Mouse (Mus musculus) thymus, adult 2 months (tissue): ENCODE results near the gene Frk. TPM values are rescaled to one million over a fixed set of nuclear protein-coding genes. Genes with fewer than 3 reads are reported as not detected.

Source experiments
- DNase-seq: peaks from one replicate; pipeline ENCODE4 v3.0.0; 2021
- H3K27ac ChIP-seq: fragments of 200-500 bp; 2 replicates; pipeline ENCODE4 v1.5.1; 2012; ENCODE audit warnings: low read length, control low read depth; ENCODE audit not compliant: control insufficient read depth, insufficient read depth
- H3K27me3 ChIP-seq: fragments of 200-500 bp; 2 replicates; pipeline ENCODE4 v1.6.1; 2012; ENCODE audit warnings: mild to moderate bottlenecking, low read length, moderate library complexity, mixed read lengths; ENCODE audit not compliant: control insufficient read depth, insufficient read depth
- H3K36me3 ChIP-seq: fragments of 200-500 bp; 2 replicates; pipeline ENCODE4 v1.6.1; 2012; ENCODE audit warnings: mild to moderate bottlenecking, low read length, moderate library complexity; ENCODE audit not compliant: control insufficient read depth, insufficient read depth
- H3K4me1 ChIP-seq: fragments of 200-500 bp; replicated peaks from 2 replicates; pipeline ENCODE4 v1.6.1; 2012; ENCODE audit warnings: low read length; ENCODE audit not compliant: control insufficient read depth, insufficient read depth
- H3K4me3 ChIP-seq: fragments of 200-500 bp; 2 replicates; pipeline ENCODE4 v1.5.1; 2012; ENCODE audit warnings: mild to moderate bottlenecking, low read length, control low read depth, moderate library complexity; ENCODE audit not compliant: control insufficient read depth, insufficient read depth
- CTCF ChIP-seq: fragments of 200-500 bp; IDR thresholded peaks from 2 replicates; pipeline ENCODE4 v1.5.1; 2012; ENCODE audit warnings: mild to moderate bottlenecking, control low read depth, low read length, moderate library complexity, borderline replicate concordance; ENCODE audit not compliant: control insufficient read depth, poor library complexity, insufficient read depth; ENCODE audit errors: extremely low read depth
- POLR2A ChIP-seq: fragments of 200-500 bp; IDR thresholded peaks from 2 replicates; pipeline ENCODE4 v1.6.1; 2012; ENCODE audit warnings: mild to moderate bottlenecking, low read length, control low read depth, moderate library complexity; ENCODE audit not compliant: control insufficient read depth, poor library complexity, insufficient read depth; ENCODE audit errors: extremely low read depth
- WGBS: fragments of 180-500 bp; shearing (Covaris S2); methylation state at CpG from one replicate; pipeline ENCODE4 v1.1.7; 2018; 5-methylcytosine and 5-hydroxymethylcytosine counted together
- polyA plus RNA-seq: library from polyadenylated mRNA; depleted of rRNA; stranded (reverse); fragments of >200 nt; gene quantifications from 2 replicates; pipeline ENCODE4 v1.2.3, GENCODE M21; 2012

Frk gene
- polyA plus RNA-seq, 1 experiment: 0.27 TPM

GRCm38 (mm10) chr10:34484014-34484411 lies 814 bp downstream of the Frk start:
- Histone ChIP-seq H3K4me1 (no peaks in the 10 kb centered on the region), H3K36me3 (no peaks in the 10 kb centered on the region), H3K4me3 (no peak overlapping the region), H3K27me3 (no peaks in the 10 kb centered on the region), H3K27ac (no peak overlapping the region)
- no peak for DNase-seq
- 71% methylated on average over 14 of the region's 14 CpGs for WGBS
- TF ChIP-seq CTCF: no peak
- TF ChIP-seq POLR2A: no peak

DNA sequence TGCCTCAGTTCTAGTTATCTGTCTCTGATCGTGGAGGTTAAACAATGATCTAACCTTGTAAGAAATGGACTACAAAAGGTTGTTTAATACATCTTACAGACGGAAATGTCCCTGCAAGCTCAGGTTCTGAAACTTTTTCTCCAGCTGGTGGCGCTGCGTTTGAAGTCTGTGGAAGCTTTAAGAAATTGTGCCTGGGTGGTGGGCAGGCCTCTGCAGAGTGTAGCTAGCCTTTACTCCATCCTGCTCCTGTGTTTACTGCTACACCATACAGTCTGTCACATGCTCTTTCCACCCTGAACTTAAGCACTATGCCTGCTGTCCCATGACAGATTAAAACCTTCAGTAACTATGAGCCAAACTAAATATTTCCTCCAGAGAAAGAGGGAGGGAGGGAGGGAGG lies 1.9 kb downstream of the Frk start:
- 85% methylated on average over 4 of the region's 4 CpGs for WGBS
- Histone ChIP-seq H3K36me3 (no peaks in the 10 kb centered on the region), H3K4me1 (no peaks in the 10 kb centered on the region), H3K27ac (no peak overlapping the region), H3K4me3 (no peak overlapping the region), H3K27me3 (no peaks in the 10 kb centered on the region)
- TF ChIP-seq POLR2A: no peak
- DNase-seq: no peak

DNA sequence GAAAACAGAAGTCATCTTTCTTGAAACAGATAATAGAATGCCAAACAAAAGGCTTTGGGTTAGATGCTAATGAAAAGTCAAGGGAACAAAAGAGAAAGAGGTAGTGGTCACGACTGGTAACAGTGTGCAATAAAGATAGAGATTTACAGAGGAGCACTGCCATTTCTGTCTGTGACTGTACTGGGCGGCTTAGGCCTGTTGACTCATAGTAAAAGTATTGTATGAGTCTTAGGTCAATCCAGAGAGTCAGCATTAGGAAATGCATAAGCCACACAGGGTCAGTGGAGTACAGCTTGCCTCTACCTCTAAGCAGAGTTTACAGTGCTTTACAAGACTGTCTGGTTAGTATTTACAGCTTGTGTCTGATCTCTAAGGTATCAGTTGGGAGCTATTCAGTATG lies 24.6 kb downstream of the Frk start:
- Histone ChIP-seq H3K27ac (no peak overlapping the region), H3K4me1 (no peaks in the 10 kb centered on the region), H3K36me3 (no peaks in the 10 kb centered on the region), H3K27me3 (no peaks in the 10 kb centered on the region), H3K4me3 (no peak overlapping the region)
- 76% methylated on average over 2 of the region's 2 CpGs for WGBS
- no peak for DNase-seq
- TF ChIP-seq POLR2A (no peak), CTCF (no peak)

DNA sequence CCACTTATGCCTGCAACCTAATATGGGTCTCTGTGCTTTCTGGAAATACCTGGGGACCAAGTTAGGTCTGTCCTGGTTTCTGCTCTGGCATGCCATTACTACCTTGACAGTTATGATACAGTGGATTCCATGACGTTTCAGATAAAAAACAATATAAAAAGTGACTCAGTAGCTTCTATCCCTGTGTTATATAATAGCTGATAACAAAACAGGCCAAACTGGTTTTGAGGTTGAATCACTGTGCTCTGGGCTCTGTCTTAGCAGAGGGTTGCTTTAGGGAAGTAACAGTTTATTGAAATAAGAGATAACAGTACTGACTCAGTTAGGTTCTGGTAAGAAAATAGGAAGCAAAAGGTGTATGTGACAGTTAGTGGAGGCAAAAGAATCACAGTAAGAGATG lies 25.4 kb downstream of the Frk start:
- Histone ChIP-seq H3K27me3 (no peaks in the 10 kb centered on the region), H3K27ac (no peak overlapping the region), H3K36me3 (no peaks in the 10 kb centered on the region), H3K4me3 (no peak overlapping the region), H3K4me1 (no peaks in the 10 kb centered on the region)
- WGBS: 32% methylated on average over 1 of the region's 1 CpGs
- no peak for TF ChIP-seq CTCF
- TF ChIP-seq POLR2A: no peak
- DNase-seq: no peak

- TF ChIP-seq POLR2A (no peak), CTCF (no peak)
- no peaks in the 10 kb centered on the region for H3K27me3 ChIP-seq
- no peaks in the 10 kb centered on the region for H3K4me1 ChIP-seq
- no peak overlapping the region for H3K27ac ChIP-seq
- no peaks in the 10 kb centered on the region for H3K36me3 ChIP-seq
- no peak overlapping the region for H3K4me3 ChIP-seq
- DNase-seq: no peak
- WGBS: 100% methylated on average over 2 of the region's 2 CpGs
These were observed 26.1 kb downstream of the Frk start for GRCm38 (mm10) chr10:34509256-34509655.

DNA sequence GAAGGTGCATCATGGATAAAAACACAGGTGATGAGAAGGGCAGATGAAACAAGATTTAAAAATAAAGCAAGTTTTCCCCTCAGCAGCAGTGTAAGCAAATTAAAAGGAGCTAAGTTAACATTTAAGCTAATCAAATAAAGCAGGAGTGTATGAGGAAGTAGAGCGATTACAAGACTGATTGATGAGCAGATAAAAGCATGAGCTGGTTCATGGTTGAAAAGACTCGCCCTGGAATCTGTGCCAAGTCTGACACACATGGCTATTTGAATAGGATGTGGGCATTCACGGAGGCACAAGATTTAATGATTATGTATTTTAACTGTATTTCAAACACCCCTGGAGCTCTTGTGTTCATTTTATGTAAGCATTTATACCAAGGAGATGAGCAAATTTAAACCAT lies 28.0 kb downstream of the Frk start:
- DNase-seq: no peak
- TF ChIP-seq CTCF: no peak
- TF ChIP-seq POLR2A: no peak

GRCm38 (mm10) chr10:34512551-34512950 lies 29.4 kb downstream of the Frk start:
- Histone ChIP-seq H3K4me1 (no peaks in the 10 kb centered on the region), H3K36me3 (no peaks in the 10 kb centered on the region), H3K27me3 (no peaks in the 10 kb centered on the region), H3K27ac (no peak overlapping the region), H3K4me3 (no peak overlapping the region)
- 28% methylated on average over 4 of the region's 4 CpGs for WGBS
- TF ChIP-seq POLR2A (no peak), CTCF (no peak)
- no peak for DNase-seq

More for the DNA sequence above, 28.0 kb downstream of the Frk start:
- H3K27ac ChIP-seq: no peak overlapping the region
- H3K4me3 ChIP-seq: no peak overlapping the region
- no peaks in the 10 kb centered on the region for H3K36me3 ChIP-seq
- no peaks in the 10 kb centered on the region for H3K27me3 ChIP-seq
- no peaks in the 10 kb centered on the region for H3K4me1 ChIP-seq
- 20% methylated on average over 3 of the region's 3 CpGs for WGBS
